Mouse (Mus musculus) intestine, embryonic 14.5 days (tissue): ENCODE data around the gene Vmn1r210. TPM values are rescaled to one million over a fixed set of nuclear protein-coding genes. Genes with fewer than 3 reads are reported as not detected.
"Not testable (repeated sequence)": the region's sequence is repeated elsewhere in the genome, so short reads cannot be mapped to it uniquely, and the experiment has no call there.

ENCODE experiments used
- ATAC-seq: fragments of 200-750 bp; cut with Nextera tagmentation; replicated peaks from 2 replicates; pipeline ENCODE4 v1.8.0; 2017; ENCODE audit warnings: low read depth, moderate number of reproducible peaks, moderate TSS enrichment, moderate library complexity; ENCODE audit not compliant: low FRiP score, low TSS enrichment
- DNase-seq: peaks from one replicate; pipeline ENCODE4 v3.0.0-alpha.2; 2018; ENCODE audit warnings: low spot score
- H3K27ac ChIP-seq: fragments of 300-500 bp; sonication (generic); 2 replicates; pipeline ENCODE4 v1.5.1; 2014; ENCODE audit warnings: low read depth, mild to moderate bottlenecking, control low read depth
- H3K27me3 ChIP-seq: fragments of 300-500 bp; sonication (generic); replicated peaks from 2 replicates; pipeline ENCODE4 v1.6.1; 2014; ENCODE audit warnings: low read length, control low read depth; ENCODE audit not compliant: control insufficient read depth, insufficient read depth
- H3K36me3 ChIP-seq: fragments of 300-500 bp; sonication (generic); 2 replicates; pipeline ENCODE4 v1.6.1; 2014; ENCODE audit warnings: low read length, control low read depth; ENCODE audit not compliant: control insufficient read depth, insufficient read depth
- H3K4me1 ChIP-seq: fragments of 300-500 bp; sonication (generic); replicated peaks from 2 replicates; pipeline ENCODE4 v1.6.1; 2014; ENCODE audit warnings: low read length, control low read depth, mixed read lengths; ENCODE audit not compliant: control insufficient read depth, insufficient read depth
- H3K4me2 ChIP-seq: fragments of 300-500 bp; sonication (generic); 2 replicates; pipeline ENCODE4 v1.6.1; 2014; ENCODE audit warnings: low read length
- H3K4me3 ChIP-seq: fragments of 300-500 bp; sonication (generic); 2 replicates; pipeline ENCODE4 v1.5.1; 2014; ENCODE audit warnings: low read depth, low read length, control low read depth, mixed read lengths
- H3K9ac ChIP-seq: fragments of 300-500 bp; sonication (generic); 2 replicates; pipeline ENCODE4 v1.6.1; 2014; ENCODE audit warnings: mild to moderate bottlenecking, low read length
- H3K9me3 ChIP-seq: fragments of 300-500 bp; sonication (generic); 2 replicates; pipeline ENCODE4 v1.6.1; 2016; ENCODE audit warnings: low read length, control low read depth; ENCODE audit not compliant: control insufficient read depth
- WGBS: fragments of 180-500 bp; shearing (Covaris S2); extraction: QIAGEN DNeasy Blood & Tissue Kit; methylation state at CpG from one replicate; pipeline ENCODE4 v1.1.7; 2014; 5-methylcytosine and 5-hydroxymethylcytosine counted together
- polyA plus RNA-seq: library from polyadenylated mRNA; unstranded; fragments of >200 nt; fragmentation: Nextera tagmentation; extraction: Ambion mirVana; gene quantifications from 2 replicates; pipeline ENCODE4 v1.2.1, GENCODE M21; 2014

Gene Vmn1r210
- polyA plus RNA-seq, 1 experiment from 2014 or later: not detected

GRCm38 (mm10) chr13:22788096-22788495 is 43.1 kb downstream of the Vmn1r210 start:
- H3K36me3 ChIP-seq, H3K4me1 ChIP-seq, H3K27me3 ChIP-seq, H3K9ac ChIP-seq, DNase-seq, ATAC-seq, H3K27ac ChIP-seq, H3K4me3 ChIP-seq, H3K9me3 ChIP-seq, H3K4me2 ChIP-seq: not testable (repeated sequence)
- WGBS: 85% methylated on average over 3 of the region's 3 CpGs

- not testable (repeated sequence) for H3K27ac ChIP-seq, H3K36me3 ChIP-seq, ATAC-seq, DNase-seq, H3K4me2 ChIP-seq, H3K9ac ChIP-seq, H3K27me3 ChIP-seq, H3K4me3 ChIP-seq, H3K4me1 ChIP-seq, H3K9me3 ChIP-seq
Observed at GRCm38 (mm10) chr13:22784159-22784558, 47.0 kb downstream of the Vmn1r210 start.

GRCm38 (mm10) chr13:22777300-22777699 is 53.8 kb downstream of the Vmn1r210 start, which contains the start of gene Vmn1r208:
Gene Vmn1r208, minus strand, starts transcription at chr13:22777400.
- not testable (repeated sequence) for H3K4me2 ChIP-seq, H3K36me3 ChIP-seq, ATAC-seq, H3K4me1 ChIP-seq, H3K27me3 ChIP-seq, H3K4me3 ChIP-seq, H3K9me3 ChIP-seq, DNase-seq, H3K9ac ChIP-seq, H3K27ac ChIP-seq
- no CpG with 5 or more reads among the region's 7 CpGs for WGBS

Other genes with a start within 250 kb of the Vmn1r210 start
- gene Vmn1r205, start 238.3 kb downstream of the Vmn1r210 start, polyA plus RNA-seq: not detected in 2 replicates
- gene Vmn1r206, start 207.1 kb downstream of the Vmn1r210 start, polyA plus RNA-seq: not detected in 2 replicates
- not detected in 2 replicates for gene Vmn1r207-ps, start 101.7 kb downstream of the Vmn1r210 start, polyA plus RNA-seq
- not detected in 2 replicates for gene Vmn1r208, start 53.9 kb downstream of the Vmn1r210 start, polyA plus RNA-seq
- gene Vmn1r209, start 21.7 kb downstream of the Vmn1r210 start, polyA plus RNA-seq: not detected in 2 replicates
- gene Vmn1r211, start 26.2 kb upstream of the Vmn1r210 start, polyA plus RNA-seq: not detected in 2 replicates
- not detected in 2 replicates for gene Vmn1r212, start 52.9 kb upstream of the Vmn1r210 start, polyA plus RNA-seq
- gene Vmn1r213, start 176.3 kb upstream of the Vmn1r210 start, polyA plus RNA-seq: not detected in 2 replicates
- not detected in 2 replicates for gene Vmn1r214, start 199.1 kb upstream of the Vmn1r210 start, polyA plus RNA-seq
- gene Vmn1r215, start 236.7 kb upstream of the Vmn1r210 start, polyA plus RNA-seq: not detected in 2 replicates